Mouse (Mus musculus): ENCODE data around the gene Fbxl20.

DNA sequence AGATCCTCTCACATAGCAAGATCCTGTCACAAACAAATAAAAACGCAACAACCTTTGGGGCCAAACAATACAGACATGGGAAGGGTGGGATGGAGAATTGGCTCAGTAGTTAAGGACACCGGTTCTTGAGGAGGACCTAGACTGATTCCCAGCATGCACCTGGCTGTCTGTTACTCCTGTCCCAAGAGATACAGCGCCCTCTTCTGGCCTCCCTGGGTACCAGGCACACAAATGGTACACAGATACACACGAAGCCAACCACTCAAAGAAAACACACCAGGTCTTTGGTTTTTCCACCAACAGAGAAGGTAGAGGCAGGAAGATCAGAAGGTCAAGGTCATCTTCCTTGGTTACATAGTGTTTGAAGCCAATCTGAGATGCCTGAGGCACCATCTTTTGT lies 104.6 kb downstream of the Fbxl20 start:
- TF ChIP-seq CTCF (IDR thresholded peaks at IDR 0.05; ENCODE audit: extremely low read depth, insufficient read depth, insufficient read length, insufficient replicate concordance), result no peak
- no peak for TF ChIP-seq POLR2A (IDR thresholded peaks at IDR 0.05; ENCODE audit: low read depth, low read length)
